Mouse (Mus musculus) kidney, adult 9 months (tissue): ENCODE measurements around the gene Dennd1a.

Experiments used
- DNase-seq: peaks from one replicate; pipeline ENCODE4 v3.0.0; 2022

Gene Dennd1a

GRCm38 (mm10) chr2:37766027-37766761 lies 521.0 kb downstream of the Dennd1a start:
- no peak for DNase-seq

- DNase-seq: no peak
Observed at GRCm38 (mm10) chr2:37765082-37765483, 522.1 kb downstream of the Dennd1a start.

- no peak for DNase-seq
Observed at GRCm38 (mm10) chr2:37764514-37764913, 522.7 kb downstream of the Dennd1a start.

- DNase-seq: no peak
Observed at GRCm38 (mm10) chr2:37763638-37764037, 523.6 kb downstream of the Dennd1a start.

DNA sequence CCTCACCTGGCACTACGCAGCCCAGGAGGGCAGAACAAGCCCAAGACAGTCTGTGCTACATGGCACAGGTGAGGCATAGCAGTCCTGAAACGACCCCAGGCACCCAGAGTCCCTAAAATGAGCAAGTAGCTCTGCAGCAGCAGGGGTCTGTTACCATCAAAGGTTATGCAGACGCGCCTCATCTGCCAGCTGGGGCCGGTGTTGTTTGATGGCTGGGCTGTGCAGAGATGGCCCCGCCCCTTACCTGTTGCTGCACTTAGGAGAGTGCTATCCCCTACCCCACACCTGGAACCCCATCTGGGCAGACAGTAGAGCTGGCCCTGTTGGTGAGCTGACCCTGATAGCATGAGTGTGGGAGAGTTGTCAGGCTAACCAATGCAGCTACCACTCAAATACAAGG lies 526.6 kb downstream of the Dennd1a start:
- DNase-seq: no peak

DNA sequence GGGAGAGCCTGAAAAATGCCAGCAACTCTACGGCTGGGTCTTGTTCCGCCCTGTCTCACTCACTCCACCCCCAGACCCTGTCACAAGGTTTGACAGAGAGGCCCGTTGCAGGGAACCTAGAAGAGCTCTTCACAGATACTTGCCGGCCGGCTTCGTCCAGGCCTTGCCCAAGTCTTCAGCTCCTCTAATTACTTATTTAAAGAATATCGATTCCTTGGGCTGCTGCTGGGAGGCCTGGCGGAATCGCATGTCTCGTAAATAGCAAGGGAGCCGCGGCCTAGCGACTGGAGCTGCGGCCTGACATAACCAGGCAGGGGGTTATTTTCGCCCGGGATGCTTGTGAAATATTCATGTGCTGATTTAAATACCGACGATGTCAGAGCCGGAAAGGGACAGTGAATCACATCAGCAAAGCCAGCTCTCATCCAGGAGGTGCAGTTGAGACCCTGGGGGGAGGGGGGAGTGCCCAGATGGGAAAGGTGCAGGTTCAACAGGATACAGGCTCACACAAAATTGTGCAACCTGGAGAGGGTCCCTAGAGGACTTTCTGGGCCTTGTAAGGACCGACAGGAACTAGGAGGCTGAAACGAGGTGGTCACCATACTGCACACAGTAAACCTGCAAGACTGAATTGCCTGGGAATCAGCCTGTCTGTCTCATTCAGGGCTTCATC lies 528.7 kb downstream of the Dennd1a start:
- no peak for DNase-seq

DNA sequence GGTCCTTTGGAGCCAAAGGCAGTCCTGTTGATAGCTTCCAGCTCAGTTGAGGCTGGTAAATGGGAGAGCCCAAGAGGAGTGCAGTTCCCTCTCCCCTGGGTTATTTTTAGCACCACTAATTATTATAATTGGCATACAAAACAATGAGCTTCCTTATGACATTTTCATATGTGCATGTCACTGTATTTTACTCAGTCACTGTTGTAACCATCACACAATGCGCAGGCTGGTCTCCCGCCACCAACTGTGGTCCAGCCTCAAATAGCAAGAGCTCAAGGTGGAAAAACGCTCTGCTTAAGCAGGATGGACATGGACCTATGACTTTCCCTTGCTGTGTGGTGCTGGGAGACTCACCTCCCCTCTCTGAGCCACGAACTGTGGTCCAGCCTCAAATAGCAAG lies 529.4 kb downstream of the Dennd1a start:
- no peak for DNase-seq

DNA sequence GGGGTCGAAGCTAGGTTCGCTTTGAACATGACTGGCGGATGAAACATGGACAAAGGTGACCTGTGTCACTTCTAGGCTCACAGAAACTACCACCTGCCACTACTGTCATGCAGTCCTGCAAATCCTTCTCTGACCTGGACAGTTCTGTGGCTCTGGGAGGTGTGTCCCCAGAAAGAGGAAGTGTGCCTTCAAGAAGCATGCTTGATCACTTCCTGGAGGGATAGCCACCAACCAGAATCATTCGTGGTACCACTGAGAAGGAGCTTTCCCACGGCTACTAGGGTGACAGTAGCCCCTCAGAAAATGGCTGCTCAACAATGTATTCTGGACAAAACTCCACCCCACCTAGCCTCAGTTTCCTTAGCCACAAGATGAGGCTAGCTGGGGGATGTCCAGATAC lies 530.2 kb downstream of the Dennd1a start:
- DNase-seq: no peak

DNA sequence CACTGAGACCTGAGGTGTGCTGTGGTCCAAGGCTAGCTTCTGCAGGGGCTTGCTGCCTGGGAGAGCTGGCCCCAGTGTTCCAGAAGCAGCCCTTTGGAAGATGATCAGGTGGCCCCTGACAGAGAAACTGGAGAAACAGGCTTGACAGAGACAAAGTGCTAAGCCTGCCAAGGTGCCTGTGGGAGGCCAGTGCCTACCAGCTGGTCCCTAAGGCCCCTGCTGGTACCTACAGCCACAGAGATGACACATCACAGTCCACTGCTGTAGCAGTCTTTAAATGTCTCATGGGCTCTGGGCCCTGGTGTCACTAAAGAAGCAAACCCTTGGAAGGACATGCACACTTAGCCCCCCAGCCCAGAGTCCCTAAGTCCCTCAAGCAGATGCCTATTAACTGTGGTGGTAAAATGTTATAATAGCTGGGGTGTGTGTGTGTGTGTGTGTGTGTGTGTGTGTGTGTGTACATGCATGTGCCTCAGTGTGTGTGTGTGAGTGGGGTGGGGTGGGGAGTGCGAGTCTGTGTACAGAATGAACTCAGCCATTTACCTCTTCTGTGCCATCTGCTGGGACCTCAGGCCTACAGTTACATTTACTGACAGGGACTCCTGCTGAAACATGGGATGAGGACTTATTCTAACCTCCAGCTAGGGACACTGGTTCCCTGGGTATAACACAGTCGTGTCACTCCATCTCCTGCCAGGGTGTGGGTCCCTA lies 530.8 kb downstream of the Dennd1a start:
- no peak for DNase-seq

DNA sequence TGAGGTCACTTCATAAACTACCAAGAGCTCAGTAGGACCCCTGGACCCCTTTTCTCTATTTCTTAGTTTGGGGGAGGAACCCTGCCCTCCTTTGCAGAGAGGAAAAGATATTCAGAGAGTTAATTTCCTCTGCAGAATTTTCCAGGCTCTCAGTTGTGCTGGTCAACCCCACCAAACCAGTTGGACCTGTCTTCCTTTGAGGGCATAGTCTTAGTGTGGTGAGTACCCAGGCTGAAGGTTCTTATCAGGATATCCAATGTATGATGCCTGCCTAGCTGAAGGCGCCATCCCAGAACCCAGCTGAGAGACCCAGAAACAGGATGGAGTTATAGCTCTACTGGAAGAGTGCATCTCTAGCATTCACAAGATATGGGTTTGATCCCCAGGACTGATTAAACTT lies 536.1 kb downstream of the Dennd1a start:
- DNase-seq: no peak

- DNase-seq: no peak
Observed at GRCm38 (mm10) chr2:37749323-37749722, 537.9 kb downstream of the Dennd1a start.
